Mouse (Mus musculus): ENCODE data around the gene Isyna1.

GRCm38 (mm10) chr8:70558983-70559382, 35.2 kb upstream of the Isyna1 start:
- no peak for TF ChIP-seq CTCF (IDR thresholded peaks at IDR 0.05; ENCODE audit: extremely low read depth, insufficient read length, insufficient replicate concordance, low read depth, low read length)
- TF ChIP-seq POLR2A (IDR thresholded peaks at IDR 0.05; ENCODE audit: low read depth, low read length), result no peak
